Mouse (Mus musculus) liver, adult 2 months (tissue): ENCODE data around the gene Rph3al.

Experiments
- CTCF ChIP-seq: fragments of 200-500 bp; IDR thresholded peaks from 2 replicates; pipeline ENCODE4 v1.5.1; 2011; ENCODE audit warnings: low read depth, low read length, control low read depth
- POLR2A ChIP-seq: fragments of 200-500 bp; IDR thresholded peaks from 2 replicates; pipeline ENCODE4 v1.6.1; 2011; ENCODE audit warnings: low read length, control low read depth; ENCODE audit not compliant: insufficient read depth; ENCODE audit errors: extremely low read depth

- no peak for TF ChIP-seq POLR2A
- no peak for TF ChIP-seq CTCF
Observed at GRCm38 (mm10) chr11:75951895-75952294, 13.7 kb upstream of the Rph3al start.
